Mouse (Mus musculus): ENCODE data around the gene Fmn2. TPM values are rescaled to one million over a fixed set of nuclear protein-coding genes. Genes with fewer than 3 reads are reported as not detected.

Fmn2 gene
- total RNA-seq, 2 experiments from 2014 or later: 5.0 to 5.9 TPM

- no peak for DNase-seq (ENCODE audit: low spot score in 2 of 2)
Measured at GRCm38 (mm10) chr1:174659459-174660223, 158.0 kb downstream of the Fmn2 start.

DNA sequence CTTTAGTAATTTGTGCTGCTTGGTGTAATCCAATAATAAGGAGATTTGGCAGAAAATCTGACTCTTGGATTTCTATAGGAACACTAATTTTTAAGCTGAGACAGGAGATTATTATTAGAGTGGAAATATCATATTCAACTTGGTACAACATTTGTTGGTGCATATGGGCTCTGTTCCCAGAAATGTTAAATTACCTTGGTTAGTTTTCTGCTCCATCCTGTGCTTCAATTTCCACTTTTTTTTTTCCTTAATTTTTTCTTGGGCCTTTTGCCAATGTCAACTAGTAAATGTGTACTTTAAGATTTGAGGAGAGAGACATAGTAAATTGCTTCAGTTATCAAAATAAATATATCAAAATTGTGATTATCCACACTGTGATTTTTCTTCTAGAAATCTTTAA, 163.5 kb downstream of the Fmn2 start:
- DNase-seq (ENCODE audit: low spot score in 2 of 2): no peak

DNA sequence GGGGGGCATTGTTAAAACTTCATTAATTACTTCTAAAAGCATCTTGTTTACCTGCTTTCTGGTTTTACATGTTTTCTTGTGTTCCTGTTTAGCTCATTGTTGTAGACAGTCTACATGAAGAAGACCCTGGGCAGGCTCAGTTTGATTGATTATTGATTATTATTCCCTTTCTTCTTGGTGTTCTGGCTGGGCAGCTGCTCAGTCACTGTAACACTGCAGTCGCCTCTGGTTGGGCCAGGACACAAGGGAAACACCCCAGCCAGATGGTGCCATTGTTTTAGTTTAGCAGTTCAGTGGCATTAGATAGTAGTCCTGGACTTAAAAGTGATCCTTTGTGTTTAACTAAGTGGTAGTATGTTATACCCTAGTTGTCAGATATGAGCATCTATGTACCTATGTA, 167.5 kb downstream of the Fmn2 start:
- no peak for DNase-seq (ENCODE audit: low spot score in 2 of 2)

GRCm38 (mm10) chr1:174670846-174671245, 169.2 kb downstream of the Fmn2 start:
- DNase-seq (ENCODE audit: low spot score in 2 of 2): no peak

- DNase-seq (ENCODE audit: low spot score in 2 of 2): peak in 1 of 2 experiments; percentile 5
Measured at GRCm38 (mm10) chr1:174674586-174674985, 173.0 kb downstream of the Fmn2 start.

DNA sequence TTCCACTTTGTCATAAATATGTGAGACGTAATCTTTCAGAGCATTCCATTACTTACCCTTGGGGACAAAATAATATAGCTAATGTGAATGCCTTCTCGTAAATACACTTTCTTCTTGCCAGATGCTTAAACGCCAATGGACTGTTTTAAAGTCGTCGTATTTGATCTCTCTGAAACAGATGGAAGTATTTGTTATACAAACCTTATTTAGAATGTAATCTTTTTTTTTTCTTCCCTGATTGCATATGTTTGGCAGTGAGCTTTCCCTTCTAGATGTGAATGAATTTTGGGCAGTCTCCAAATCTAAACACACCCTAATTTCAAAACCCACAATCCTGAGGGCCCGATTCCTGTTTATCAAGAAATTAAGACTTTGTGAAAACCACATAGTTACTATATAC, 173.7 kb downstream of the Fmn2 start:
- DNase-seq (ENCODE audit: low spot score in 2 of 2): no peak

DNA sequence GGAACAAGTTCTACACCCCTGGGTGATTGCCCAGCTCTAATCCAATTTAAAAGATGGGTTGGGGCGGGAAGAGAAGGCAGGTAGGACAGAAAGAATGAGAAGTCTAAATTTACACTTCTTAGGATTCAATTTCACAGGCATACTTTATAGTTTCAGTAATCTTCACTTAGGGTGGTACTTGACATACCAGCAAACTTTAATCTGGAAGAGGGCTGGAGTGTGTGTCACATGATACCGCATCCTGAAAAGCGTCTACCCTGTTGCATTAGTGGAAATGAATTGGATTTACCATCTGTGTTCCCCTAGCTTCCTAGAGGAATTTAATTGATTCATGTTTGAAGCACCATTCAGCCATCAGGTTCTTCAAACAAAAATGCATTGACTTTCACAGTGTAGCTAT, 174.6 kb downstream of the Fmn2 start:
- no peak for DNase-seq (ENCODE audit: low spot score in 2 of 2)

DNA sequence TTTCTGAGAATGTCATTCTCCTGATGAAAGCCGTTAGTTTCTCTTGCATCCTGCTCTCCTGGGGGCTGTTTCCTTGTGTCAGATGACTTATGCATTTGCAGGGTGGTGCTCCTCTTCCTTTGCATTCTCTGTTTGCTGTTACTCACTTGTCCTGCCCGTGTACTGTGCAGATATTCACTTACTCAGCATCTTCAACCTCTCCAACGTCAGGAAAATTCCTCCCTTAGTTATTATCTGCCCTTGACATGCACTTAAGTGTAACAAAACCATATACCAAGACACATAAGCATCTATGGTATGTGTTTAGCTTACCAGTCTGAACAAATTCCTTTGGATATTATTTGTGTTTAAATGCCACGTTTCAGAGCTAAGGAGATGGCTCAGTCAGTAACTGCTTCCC, 175.6 kb downstream of the Fmn2 start:
- no peak for DNase-seq (ENCODE audit: low spot score in 2 of 2)

- no peak for DNase-seq (ENCODE audit: low spot score in 2 of 2)
Measured at GRCm38 (mm10) chr1:174689301-174689700, 187.7 kb downstream of the Fmn2 start.

- no peak for DNase-seq (ENCODE audit: low spot score in 2 of 2)
Measured at GRCm38 (mm10) chr1:174700871-174701270, 199.2 kb downstream of the Fmn2 start.

DNA sequence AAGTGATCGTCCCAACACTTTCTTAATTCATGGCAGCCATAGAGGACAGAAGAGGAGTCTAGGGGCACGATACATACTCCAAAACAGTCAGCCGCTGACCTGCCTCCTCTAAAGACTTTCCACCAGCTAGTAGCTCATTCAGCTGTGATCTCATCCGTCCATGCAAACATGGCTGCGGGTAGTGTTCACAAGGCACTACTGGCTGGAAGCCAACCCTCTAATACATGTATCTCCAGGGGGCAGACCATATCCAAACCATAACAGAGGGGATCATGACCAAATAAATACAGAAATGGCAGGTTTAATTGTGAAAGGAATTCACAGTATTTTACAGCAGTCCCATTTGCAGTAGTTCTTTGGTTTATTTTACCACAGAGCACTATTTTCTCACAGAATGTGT, 200.2 kb downstream of the Fmn2 start:
- DNase-seq (ENCODE audit: low spot score in 2 of 2): no peak

GRCm38 (mm10) chr1:174703909-174704308, 202.3 kb downstream of the Fmn2 start:
- no peak for DNase-seq (ENCODE audit: low spot score in 2 of 2)

DNA sequence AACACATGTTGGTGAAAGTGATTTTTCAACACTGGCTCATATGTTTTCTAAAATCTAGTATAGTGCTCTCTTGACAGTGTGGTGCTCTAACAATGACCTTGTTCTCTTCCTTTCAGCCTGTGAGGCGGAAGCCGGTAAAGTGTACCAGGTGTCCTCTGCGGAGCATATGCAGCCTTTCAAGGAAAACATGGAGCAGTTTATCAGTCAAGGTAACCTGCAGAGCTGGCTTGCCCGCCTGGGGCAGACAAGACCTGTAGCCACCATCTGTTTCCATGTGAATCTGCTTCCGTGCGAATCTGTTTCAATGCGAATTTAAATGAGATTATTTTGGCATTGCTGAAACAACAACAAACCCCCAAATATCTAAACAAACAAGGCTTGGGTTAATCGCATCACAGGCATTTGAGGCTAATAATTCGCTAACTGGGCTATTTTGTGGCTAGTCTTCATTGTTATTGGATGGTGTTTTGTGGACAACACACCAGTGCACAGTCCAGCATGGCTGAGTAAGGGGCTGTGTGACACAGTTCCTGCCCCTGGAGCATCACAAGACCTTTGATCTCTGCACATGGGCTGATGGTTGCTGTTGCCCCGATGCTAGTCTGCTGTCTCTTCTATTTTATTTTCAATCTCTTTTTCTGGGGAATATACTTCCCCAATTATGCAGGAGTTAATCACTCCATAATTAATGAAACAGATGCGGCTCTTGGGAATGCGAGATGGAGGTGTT, 218.3 kb downstream of the Fmn2 start:
- DNase-seq (ENCODE audit: low spot score in 2 of 2): no peak

- DNase-seq (ENCODE audit: low spot score in 2 of 2): no peak
Measured at GRCm38 (mm10) chr1:174728771-174729170, 227.1 kb downstream of the Fmn2 start.

DNA sequence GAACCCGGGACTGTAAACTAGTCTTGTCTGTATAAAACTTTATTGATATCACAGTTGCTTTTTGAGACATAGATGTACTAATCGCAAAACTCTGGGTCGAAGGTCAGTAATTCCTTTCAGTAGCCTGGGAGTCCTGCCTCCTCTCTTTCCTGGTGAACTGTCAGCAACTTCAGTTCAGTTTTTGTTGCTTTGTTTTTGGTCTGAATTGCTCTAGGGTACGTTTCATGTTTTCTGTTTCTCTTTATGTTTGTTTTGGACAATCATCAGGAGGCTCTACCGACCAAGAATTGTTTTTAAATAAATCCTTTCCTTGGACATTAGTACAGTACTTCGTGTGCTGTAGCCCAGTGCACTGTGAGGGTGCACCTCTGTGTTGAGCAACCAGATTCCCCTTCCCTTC, 231.1 kb downstream of the Fmn2 start:
- no peak for DNase-seq (ENCODE audit: low spot score in 2 of 2)

GRCm38 (mm10) chr1:174738958-174739357, 237.3 kb downstream of the Fmn2 start:
- no peak for DNase-seq (ENCODE audit: low spot score in 2 of 2)

DNA sequence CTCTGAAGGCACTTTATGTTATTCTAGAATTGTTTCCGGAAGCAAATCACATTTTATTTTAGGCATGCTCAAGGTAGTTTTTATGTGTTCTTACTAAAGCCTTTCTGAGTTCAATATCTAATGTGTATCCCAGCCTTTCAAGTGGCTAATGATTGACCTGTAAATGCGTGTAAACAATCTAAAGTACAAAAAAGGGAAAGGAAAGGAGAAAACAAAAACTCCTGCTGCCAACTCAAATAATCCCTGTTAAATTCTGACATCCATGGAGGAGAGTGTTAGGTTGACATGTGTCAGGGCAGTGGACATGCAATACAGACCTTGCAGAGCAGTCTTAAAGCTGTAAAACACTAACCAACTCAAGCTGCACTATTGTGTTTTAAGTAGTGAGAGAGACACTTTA, 241.0 kb downstream of the Fmn2 start:
- no peak for DNase-seq (ENCODE audit: low spot score in 2 of 2)

GRCm38 (mm10) chr1:174748520-174748919, 246.9 kb downstream of the Fmn2 start:
- no peak for DNase-seq (ENCODE audit: low spot score in 2 of 2)

DNA sequence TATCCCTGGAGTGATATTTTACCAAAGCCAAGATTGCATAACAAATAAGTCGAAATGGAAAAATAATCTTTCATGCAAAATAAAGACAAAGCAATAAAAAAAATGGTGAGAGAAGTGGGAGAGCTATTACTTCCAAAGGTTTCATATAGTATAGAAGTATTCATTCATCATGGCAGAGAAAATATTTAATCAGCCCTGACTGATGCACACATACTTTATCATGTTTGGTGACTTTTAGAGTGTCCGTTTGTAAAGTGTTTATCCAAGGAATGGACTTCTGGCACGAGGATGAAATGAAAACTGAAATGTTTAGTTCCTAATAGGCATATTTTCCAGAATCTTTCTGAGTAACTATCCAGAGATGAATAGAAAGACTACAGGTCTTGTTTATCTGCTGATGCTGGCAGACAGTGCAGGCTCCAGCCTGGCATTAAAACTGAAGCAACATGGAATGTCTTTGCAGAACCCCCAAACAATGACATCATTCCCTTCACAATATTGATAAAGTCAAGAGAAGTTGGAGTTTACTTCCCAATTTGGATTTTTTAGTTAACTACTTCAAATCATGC, 249.4 kb downstream of the Fmn2 start:
- DNase-seq (ENCODE audit: low spot score in 2 of 2): no peak

DNA sequence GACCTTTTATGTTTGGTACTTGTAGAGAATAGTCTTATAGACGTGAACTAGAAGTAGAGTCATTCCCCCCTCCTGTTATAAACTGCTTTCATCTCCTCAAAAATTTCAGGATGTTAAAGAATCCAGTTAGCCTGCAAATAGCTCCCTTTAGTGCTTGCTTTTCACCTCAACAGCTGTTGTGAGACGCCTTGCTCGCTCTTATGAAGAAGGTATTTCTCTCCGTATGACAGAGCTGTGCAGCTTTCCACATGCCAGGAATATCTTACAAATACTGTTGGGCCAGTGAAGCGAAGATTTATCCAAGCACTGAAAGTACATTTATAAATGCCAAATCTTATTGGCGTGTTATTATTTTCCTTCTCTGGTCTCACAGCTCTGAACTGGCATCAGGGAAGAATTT, 257.7 kb downstream of the Fmn2 start:
- no peak for DNase-seq (ENCODE audit: low spot score in 2 of 2)

GRCm38 (mm10) chr1:174765757-174766156, 264.1 kb downstream of the Fmn2 start:
- DNase-seq (ENCODE audit: low spot score in 2 of 2): no peak

DNA sequence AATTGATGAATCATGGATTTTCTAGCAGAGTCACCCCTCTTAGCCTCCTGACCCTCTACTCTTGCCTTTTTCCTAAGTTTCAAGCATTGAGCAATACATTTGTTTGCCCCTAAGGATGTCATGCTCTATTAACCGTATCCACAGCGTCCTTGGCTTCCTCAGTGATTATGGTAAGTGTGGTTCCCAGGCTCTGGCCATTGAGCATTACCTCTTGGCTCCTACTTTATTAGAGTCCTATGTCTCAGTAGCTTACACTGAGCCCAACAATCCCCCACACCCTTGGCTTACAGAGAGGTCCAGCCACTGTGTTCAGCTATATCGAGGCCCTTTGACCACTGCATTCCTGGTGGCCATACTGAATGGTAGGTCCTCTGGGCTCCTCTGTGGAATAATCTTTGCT, 265.2 kb downstream of the Fmn2 start:
- DNase-seq (ENCODE audit: low spot score in 2 of 2): no peak
